Mouse (Mus musculus) layer of hippocampus, adult 9-10 months (tissue): ENCODE results near the gene Ppp1ca.

Experiments
- DNase-seq: peaks from one replicate; pipeline ENCODE4 v3.0.0; 2022; ENCODE audit warnings: low spot score

Gene Ppp1ca

DNA sequence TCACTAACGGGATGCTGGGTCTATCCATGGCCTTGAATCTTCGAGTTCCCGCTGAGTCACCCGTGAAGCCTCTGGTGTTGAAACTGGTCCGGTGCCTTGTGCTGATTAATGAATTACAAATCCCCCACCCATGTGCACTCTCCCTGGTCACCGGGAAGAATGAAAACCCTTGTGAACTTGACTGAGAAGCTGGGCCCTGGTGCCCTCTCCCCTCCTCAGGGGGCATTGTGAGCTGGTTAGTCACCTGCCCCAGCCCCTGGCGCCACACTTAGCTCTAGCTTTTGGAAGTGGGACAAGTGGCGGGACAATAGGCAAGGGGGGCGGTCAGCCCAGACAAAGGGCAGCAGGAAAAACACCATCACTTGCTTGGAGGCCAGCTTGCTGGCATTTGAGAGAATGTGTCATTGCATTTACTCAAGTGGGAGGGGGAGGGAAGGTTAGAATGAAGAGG is 21.7 kb downstream of the Ppp1ca start:
- DNase-seq, result no peak

DNA sequence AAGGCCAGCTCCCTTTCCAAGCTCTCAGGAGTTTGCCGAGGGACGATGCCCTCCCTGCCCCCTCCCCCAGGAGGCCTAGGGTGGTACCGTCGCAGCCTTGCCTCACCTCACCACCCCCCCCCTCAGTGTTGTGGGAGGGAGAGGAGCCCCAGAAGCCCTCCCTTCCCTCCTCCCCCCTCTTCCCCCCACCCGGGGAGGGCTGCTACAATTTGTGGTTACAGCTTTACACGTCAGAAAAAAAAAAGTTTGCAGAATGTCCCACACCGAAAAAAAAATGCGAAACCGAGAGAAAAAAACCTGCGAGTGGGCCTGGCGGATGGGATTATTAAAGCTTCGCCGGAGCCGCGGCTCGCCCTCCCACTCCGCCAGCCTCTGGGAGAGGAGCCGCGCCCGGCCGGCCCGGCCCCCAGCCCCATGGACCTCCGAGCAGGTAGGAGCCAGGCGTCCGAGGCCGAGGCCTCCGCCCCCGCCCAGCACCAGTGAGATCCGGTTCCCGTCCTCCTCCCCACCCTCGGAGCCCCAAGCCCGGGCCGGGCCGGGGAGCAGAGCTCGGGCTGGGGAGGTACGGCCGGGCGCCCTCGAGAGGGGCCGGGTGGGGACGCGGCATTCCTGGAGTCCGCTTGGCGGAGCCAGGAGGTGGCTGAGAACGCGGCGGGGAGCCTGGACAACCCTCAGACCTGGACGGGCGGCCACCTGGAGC is 22.4 kb downstream of the Ppp1ca start, which contains the start of the genes Clcf1 and AC109138.7:
Gene Clcf1 (plus strand): TSS at position 168 of the 700 bp plus-strand sequence.
Gene AC109138.7 (plus strand): TSS at position 287 of the 700 bp plus-strand sequence.
- no peak for DNase-seq

DNA sequence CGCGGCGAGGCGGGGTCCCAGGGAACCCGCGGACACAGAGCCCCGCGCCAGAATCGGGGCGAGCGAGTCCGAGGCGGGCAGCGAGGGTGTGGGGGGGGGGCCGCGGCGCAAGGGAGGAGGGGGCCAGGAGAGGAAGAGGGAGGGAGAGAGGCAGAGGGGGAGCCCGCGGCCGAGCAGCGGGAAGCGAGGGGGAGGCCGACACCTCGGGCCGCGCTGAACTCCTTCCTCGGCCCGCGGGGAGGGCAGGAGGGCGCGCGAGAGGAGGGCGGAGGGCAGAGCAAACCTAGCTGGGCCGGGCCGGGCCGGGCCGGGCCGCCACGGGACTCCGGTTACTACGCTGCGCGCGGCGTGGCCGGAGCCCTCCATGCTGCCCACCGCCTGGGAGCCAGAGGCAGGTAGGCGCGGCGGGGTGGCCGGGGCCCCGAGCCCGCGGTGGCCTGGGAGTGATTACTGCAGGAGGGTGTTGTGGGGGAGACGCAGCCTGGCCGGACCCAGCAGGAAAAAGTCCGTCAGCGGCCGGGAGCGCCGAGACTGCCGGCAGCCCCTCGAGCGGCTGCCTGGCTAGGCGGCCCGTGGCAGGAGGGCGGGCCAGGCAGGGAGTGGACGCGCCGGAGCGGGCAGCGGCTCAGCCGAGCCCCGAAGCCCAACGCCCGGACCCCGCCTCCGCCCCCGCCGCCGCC is 23.0 kb downstream of the Ppp1ca start:
- no peak for DNase-seq

DNA sequence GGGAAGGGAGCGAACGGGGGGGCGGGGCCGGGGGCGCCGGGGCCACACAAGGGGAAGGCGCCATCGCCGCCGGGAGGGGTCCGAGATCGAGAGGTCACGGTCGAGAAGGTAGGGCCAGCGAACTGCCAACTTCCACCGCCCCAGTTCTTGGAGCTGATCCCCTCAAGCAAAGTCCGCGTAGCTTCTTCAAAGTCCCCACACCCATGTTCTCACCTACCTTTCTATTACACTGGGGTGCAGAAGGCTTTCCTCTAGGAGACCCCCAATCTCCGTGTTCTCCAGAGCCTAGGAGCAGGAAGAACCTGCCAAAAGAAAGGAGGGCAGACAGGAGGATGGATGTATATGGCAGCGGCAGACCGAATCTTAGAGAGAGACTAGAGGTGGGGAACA is 23.6 kb downstream of the Ppp1ca start:
- no peak for DNase-seq

DNA sequence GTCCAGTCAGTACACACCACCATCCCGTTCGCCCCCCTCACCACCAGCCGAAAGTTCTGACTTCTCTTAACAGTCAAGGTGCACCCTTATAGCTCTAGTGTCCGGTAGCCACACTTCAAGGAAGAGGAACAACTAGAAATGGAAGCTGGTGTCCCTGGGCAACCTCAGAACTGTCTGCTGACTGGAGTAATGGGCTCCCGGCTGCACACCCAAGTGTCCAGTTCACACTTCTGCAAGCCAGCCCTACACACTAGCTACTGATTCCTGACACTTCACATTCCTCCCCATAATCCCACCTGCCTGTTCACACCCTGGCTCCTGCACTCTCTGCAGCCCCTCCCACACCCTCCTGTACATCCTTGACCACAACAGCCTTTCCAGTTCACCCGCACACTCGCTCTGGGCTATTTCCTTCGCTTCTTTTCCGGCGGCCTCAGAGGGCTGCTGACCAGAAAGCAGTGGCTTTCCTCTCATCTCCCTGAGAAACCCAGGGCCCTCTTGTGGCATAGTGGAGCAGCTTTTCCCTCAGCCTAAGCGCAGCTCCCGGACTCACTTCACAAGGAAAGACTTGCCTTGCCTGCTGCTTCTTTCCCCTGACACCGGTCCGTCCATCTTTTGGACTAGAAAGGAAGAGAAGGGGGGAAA is 24.3 kb downstream of the Ppp1ca start:
- no peak for DNase-seq

DNA sequence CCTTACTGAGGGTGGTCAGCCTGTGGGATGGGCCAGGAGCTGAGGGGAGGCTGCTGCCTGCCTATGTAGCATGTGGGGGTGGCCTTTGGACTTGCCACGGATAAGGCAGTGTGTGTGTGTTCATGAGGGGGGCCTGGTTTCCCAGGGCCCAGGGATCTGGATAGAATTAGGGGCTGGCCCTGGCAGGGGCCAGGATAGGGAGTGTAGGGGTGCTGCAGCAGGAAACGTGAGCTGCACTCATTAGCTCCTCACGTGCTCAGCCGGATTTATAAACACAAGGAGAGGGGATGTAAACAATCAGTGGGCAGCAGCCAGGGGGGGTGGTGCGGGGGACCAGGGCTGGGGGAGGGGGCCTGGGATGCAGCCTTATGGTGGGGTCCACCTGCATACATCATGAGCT is 25.3 kb downstream of the Ppp1ca start:
- no peak for DNase-seq

DNA sequence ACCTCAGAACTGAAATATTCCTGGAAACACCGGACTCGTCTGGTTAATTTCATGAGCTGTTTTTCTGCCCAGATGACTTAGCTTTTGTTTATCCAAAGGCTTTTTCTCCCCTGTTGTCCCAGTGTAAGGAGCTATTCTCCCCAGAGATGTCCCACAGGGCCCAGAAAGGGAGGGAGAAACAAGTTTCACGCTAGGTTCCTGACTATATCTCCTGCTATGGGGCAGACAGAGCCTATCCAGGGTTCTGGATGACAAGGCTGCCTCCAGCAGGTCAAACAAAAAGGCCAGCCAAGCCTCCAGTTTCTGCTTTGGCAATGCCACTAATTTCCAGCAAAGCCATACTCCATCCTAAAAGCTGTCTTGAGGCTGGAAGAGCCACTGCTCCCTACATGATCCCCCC is 26.0 kb downstream of the Ppp1ca start:
- no peak for DNase-seq

DNA sequence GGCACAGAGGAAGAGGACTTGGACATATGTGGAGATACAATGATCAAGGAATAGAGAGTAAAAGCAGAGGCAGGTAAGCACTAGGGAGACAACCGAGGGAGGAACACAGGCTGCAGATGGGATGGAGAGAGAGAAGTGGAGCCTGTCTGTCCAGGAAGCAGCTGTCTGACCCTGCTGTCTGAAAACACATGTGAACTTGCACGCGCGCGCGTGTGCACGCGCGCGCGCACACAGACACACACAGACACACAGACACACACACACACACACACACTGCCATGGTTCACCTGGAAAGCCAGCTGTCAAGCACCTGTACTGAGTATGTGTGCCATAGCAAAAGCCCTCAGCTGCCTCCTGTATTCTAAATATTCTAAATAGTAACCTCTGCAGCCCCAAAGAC is 26.4 kb downstream of the Ppp1ca start:
- DNase-seq, result no peak

DNA sequence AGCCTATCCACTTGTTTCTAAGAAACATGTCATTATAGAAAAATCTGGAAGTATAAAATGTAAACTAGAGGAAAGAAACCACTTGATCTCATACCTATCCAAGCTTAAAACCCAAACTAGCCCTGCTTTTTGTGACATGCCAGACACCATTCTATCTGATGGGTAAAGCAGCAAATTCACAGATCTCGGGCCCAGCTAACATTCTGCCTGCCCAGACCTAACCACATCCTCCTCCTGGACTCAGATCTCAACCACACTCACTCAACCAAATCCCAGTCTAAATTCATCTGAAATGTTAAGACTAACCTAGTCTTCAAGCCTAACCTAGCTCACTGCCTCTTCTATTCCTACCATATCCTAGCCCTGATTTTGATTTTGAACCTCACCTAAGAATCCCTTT is 26.9 kb downstream of the Ppp1ca start:
- DNase-seq, result no peak

DNA sequence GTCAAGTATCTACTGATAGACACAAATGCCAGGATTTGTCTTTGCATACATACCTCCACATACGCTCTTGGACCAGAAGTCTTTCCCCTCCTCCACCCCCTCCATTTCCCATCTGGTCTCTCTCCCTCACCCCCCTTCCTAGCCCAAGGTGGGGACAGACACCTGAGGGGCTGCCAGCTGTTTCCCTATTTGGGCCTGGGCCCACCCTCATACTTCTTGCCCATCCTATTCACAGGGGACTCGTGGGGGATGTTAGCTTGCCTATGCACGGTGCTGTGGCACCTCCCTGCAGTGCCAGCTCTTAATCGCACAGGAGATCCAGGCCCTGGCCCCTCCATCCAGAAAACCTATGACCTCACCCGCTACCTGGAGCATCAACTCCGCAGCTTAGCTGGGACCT is 28.1 kb downstream of the Ppp1ca start:
- no peak for DNase-seq

DNA sequence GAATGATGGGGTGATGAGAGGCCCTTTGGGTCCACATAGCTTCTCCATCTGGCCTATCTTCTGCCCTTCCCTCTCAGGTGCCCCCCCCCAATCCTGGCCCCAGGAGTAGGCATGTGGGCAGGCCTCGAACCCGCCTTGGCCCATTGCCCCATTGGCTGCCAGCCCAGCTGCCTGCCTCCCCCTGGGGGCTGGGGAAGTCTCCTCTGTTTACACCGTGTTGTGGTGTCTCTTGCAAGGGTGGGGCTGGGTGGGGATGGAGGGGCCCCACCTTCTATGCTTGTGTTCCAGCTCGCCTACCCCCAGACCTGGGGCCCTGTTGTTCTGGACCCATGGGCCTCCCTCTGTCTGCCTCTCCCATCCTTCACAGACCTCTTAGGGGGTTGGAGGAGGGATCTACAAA is 28.6 kb downstream of the Ppp1ca start:
- DNase-seq, result no peak

DNA sequence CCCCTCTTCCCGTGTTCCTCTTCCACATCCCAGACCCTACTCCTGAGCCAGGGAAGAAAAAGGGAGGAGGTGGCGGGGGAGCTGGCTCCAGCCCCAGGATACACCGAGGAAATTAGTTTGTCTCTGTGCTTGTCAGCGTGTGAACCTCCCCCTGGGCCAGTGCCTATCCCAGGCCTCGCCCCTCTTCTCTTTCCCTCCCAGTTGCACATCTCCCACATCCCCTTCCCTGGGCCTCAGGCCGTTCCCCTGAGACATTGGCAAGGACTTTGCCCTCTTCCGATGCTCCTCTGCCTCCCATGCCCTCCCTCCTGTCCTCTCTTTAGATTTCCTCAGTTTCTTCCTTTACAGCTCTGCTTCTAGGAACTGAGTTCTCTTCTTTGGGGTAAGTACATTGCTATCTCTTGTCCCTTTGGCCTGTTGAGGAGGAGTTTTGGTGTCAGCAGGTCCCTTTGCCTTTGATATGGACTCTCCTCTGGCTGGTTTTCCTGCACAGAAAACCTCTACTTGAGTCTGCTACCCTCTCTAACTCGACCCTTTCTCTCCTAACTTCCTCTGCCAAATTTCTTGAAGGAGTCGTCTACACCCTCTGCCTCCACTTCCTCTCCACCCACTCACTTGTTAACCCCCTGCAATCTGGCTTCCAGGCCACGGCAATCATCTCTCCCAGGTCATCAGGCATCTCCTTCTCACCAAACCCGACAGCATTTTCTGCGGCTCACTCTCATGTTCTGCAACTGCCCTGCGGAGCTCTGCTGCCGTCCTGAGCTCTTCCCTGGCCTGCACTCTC is 29.3 kb downstream of the Ppp1ca start:
- no peak for DNase-seq

DNA sequence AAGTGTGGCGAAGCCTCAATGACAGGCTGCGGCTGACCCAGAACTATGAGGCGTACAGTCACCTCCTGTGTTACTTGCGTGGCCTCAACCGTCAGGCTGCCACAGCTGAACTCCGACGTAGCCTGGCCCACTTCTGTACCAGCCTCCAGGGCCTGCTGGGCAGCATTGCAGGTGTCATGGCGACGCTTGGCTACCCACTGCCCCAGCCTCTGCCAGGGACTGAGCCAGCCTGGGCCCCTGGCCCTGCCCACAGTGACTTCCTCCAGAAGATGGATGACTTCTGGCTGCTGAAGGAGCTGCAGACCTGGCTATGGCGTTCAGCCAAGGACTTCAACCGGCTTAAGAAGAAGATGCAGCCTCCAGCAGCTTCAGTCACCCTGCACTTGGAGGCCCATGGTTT is 30.3 kb downstream of the Ppp1ca start:
- no peak for DNase-seq

DNA sequence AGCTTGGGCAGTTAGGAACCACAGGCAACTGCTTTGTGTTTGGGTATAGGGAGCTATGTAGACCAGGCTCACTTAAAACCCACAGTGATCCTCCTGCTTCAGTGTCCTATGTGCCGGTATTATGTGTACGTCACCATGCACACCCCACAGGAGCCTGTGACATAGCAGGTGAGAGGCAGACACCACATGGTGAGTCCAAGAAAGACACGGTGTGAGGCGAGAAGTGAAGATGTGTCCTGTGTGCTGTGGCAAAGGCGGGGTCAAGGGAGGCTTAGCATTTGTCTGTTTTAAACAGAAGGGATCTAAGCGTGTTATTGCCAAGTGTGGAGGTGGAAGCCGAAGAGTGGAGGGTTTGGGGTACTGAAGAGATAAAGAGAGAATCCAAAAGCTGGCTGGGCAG is 34.9 kb downstream of the Ppp1ca start:
- DNase-seq, result no peak

DNA sequence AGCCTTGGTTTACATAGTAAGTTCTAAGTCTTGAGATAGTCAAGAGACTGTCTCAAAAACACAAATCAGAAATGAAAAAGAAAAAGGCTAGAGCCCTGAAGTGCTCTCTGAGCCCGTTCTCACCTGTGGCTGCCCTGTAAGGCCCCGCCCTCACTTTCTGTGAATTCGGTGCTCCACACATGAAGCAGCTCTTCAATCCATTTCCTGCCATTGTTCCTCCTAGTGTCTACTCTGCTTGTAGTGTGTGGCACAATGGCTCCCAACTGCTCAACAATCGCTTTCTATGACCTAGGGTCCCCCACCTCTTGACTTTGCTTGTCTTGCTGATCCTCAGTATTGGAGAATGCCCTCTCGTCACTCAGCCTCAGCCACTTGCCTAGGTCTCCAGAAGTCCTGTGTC is 35.6 kb downstream of the Ppp1ca start:
- no peak for DNase-seq

DNA sequence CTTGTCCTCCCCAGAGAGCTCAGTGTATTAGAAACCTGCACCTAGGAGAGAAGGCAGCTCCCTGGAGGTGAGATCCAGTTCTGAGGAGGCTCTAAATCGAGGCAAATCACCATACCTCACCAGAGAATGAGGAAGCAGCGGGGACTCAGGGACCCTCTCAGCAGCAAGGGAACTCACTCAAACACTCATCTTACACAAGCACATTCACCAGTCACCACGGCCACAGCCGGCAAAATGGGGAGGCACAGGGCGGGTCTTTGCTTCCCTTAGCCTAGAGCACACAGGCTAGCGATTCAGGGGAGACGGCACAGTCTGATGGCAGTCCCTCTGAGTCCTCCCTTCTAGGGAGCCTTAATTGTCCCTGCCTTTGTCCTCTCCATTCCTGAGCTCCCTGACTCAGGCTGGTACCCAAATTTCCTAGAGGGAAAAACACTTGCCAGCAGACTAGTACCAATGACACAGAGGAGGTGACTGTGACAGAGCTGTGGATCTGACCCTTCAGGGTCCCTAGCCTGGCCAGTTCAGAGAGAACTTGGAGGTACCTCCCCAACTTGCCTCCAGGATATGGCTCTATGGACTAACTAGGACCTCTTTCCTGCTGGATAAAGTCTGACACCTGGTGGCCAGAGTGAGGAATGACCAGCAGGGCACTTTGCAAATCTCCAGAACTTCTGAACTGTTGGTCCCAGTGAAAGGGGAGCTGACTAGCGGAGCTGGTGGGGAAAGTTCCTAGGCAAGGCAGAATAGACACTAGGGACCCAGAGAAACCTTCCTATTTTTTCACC is 36.2 kb downstream of the Ppp1ca start:
- no peak for DNase-seq

DNA sequence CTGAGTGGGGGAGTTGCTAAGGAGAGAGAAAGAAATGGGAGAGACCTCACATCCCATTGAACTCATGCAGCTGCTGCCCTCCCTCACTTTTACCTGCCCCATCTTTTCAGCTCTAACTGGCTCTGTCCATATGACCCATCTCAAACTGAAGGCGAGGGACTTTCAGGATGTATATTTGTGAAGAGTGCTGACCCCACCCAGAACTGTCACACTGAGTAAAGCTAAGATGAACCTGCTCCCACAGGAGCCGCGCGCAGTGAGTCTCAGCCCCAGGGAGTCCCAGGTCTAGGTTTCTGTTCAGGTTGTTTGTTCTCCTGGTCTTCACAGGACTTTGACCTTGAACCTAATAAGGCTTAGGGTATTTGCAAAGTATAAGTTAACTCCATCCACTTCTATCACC is 37.0 kb downstream of the Ppp1ca start:
- no peak for DNase-seq

DNA sequence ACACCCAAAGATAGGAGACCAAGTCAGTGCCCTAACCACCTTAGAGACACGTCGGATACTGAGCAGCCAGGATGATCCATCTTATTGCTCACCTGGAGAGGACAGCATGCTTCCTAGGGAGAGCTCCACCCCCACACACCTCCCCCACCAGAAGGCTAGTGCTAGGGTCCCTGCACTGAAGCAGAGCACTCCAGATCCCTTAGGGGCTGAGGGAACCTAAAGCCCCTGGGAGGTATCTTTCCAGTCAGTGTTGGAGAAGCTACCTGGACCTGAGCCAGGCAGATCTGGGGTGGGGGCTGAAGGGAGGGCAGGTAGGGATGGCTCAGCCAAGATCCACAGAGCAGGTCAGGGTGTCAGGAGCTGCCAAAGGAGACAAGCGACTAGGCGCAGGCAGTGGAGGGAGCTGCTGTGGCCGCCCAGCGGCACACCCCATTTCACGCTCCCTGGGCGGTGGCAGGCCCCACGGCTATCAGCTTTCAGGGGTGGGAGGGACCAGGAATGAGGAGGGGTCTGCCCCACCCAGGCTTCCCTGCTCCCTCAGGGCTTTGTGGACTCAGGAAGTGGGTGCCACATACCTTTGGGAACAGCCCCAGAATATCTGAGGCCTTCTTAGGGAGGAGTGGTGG is 37.7 kb downstream of the Ppp1ca start:
- no peak for DNase-seq

DNA sequence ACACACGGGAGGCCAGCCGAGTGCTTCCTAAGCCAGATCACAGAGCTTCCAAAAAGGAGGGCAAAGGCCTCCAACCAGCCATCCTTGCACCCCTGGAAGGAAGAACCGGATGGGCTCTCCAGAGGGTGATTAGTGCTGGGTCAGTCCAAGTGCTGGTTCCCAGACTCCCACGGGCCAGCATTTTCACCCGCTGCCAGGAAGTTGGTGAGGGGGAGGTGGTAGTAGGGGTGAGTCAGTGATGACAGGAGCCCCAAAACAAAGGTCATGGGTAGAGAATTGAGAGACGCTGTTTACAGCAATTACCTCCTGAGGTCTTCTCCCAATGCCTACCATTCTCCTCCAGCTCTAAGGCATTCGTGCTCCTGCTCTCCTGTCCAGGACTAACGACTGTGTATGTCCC is 38.5 kb downstream of the Ppp1ca start:
- DNase-seq, result no peak

DNA sequence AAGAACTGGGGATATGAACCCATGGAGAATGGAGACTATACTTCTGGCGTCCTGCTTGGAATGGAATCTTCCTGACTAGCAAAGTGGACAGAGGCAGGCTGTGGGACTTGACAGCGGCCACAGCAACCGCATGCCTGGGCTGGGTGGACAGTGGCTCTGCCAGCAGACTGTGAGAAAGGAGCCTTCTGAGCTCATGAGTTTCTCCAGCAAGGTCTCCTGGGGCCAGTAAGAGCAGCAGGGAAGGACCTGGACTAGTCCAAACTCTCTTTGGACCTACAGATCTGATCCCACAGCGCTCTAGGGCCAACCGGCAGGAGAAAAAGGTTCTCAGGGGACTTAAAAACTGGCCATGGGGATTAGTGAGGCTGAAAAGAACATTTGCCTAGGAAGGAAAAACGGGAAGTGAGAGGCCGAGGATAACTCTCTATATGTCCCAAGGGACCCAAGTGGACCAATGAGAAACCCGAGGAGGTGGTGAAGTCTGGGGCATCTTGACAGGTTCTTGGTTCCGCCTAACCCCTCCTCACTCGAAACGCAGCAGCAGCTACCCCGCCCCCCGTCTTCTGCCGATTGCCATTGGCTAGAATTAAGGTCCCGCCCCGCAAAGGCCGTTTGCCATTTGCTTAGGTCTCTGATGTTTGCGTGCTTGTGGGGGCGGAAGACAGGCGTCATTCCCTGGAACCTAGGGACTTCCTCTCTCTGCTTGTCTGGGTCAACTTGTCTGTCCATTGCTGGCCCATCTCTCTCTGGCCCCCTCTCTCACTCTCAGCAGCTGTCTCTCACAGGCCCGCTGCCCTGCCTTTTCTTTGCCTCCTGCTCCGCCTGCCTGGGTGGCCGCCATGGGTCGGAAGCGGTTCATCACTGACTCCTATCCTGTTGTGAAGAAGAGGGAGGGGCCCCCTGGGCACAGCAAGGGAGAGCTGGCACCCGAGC is 39.7 kb downstream of the Ppp1ca start, which contains the start of gene Pold4:
Gene Pold4 (plus strand): TSS at position 647 of the 933 bp plus-strand sequence.
- DNase-seq, result peak; percentile 96
